Mouse (Mus musculus): ENCODE measurements around the gene Exoc2.

The Exoc2 gene

GRCm38 (mm10) chr13:30824903-30825302 lies 149.0 kb downstream of the Exoc2 start:
- DNase-seq (ENCODE audit: low read depth), result no peak

- no peak for DNase-seq (ENCODE audit: low read depth)
Observed at GRCm38 (mm10) chr13:30820555-30820954, 153.3 kb downstream of the Exoc2 start.

GRCm38 (mm10) chr13:30819891-30820290 lies 154.0 kb downstream of the Exoc2 start:
- peak; percentile 83 for DNase-seq (ENCODE audit: low read depth)

GRCm38 (mm10) chr13:30817436-30817835 lies 156.5 kb downstream of the Exoc2 start:
- peak; percentile 38 for DNase-seq (ENCODE audit: low read depth)

GRCm38 (mm10) chr13:30814256-30814655 lies 159.6 kb downstream of the Exoc2 start:
- DNase-seq (ENCODE audit: low read depth), result peak; percentile 35

- DNase-seq (ENCODE audit: low read depth), result peak; percentile 58
Observed at GRCm38 (mm10) chr13:30813464-30813863, 160.4 kb downstream of the Exoc2 start.

GRCm38 (mm10) chr13:30809240-30809639 lies 164.7 kb downstream of the Exoc2 start:
- DNase-seq (ENCODE audit: low read depth), result no peak

- DNase-seq (ENCODE audit: low read depth), result no peak
Observed at GRCm38 (mm10) chr13:30802336-30802955, 171.4 kb downstream of the Exoc2 start.

GRCm38 (mm10) chr13:30801886-30802285 lies 172.0 kb downstream of the Exoc2 start:
- DNase-seq (ENCODE audit: low read depth), result no peak

- no peak for DNase-seq (ENCODE audit: low read depth)
Observed at GRCm38 (mm10) chr13:30795960-30796359, 177.9 kb downstream of the Exoc2 start.

GRCm38 (mm10) chr13:30793616-30794015 lies 180.3 kb downstream of the Exoc2 start:
- no peak for DNase-seq (ENCODE audit: low read depth)

GRCm38 (mm10) chr13:30793196-30793595 lies 180.7 kb downstream of the Exoc2 start:
- no peak for DNase-seq (ENCODE audit: low read depth)

- no peak for DNase-seq (ENCODE audit: low read depth)
Observed at GRCm38 (mm10) chr13:30792741-30793140, 181.2 kb downstream of the Exoc2 start.

- peak; percentile 45 for DNase-seq (ENCODE audit: low read depth)
Observed at GRCm38 (mm10) chr13:30792308-30792707, 181.6 kb downstream of the Exoc2 start.

- no peak for DNase-seq (ENCODE audit: low read depth)
Observed at GRCm38 (mm10) chr13:30790016-30790415, 183.9 kb downstream of the Exoc2 start.

GRCm38 (mm10) chr13:30788421-30788820 lies 185.5 kb downstream of the Exoc2 start:
- DNase-seq (ENCODE audit: low read depth), result no peak

GRCm38 (mm10) chr13:30787960-30788359 lies 185.9 kb downstream of the Exoc2 start:
- DNase-seq (ENCODE audit: low read depth), result no peak

GRCm38 (mm10) chr13:30787556-30787955 lies 186.3 kb downstream of the Exoc2 start:
- no peak for DNase-seq (ENCODE audit: low read depth)

- no peak for DNase-seq (ENCODE audit: low read depth)
Observed at GRCm38 (mm10) chr13:30787036-30787320, 186.9 kb downstream of the Exoc2 start.

- DNase-seq (ENCODE audit: low read depth), result peak; percentile 59
Observed at GRCm38 (mm10) chr13:30786235-30787035, 187.5 kb downstream of the Exoc2 start.

- no peak for DNase-seq (ENCODE audit: low read depth)
Observed at GRCm38 (mm10) chr13:30785423-30786040, 188.4 kb downstream of the Exoc2 start.

- DNase-seq (ENCODE audit: low read depth), result no peak
Observed at GRCm38 (mm10) chr13:30782419-30782818, 191.5 kb downstream of the Exoc2 start.

- DNase-seq (ENCODE audit: low read depth), result peak; percentile 25
Observed at GRCm38 (mm10) chr13:30781905-30782304, 192.0 kb downstream of the Exoc2 start.

All from 416B (cell line).